Mouse (Mus musculus) duodenum, adult 2 months (tissue): ENCODE measurements around the gene Dpep1. TPM values are rescaled to one million over a fixed set of nuclear protein-coding genes. Genes with fewer than 3 reads are reported as not detected.

Source experiments
- polyA plus RNA-seq: library from polyadenylated mRNA; depleted of rRNA; stranded (reverse); fragments of >200 nt; gene quantifications from 2 replicates; pipeline ENCODE4 v1.2.3, GENCODE M21; 2012; ENCODE audit warnings: low replicate concordance; rRNA removed

Gene Dpep1
- 120 and 652 TPM in 2 replicates for polyA plus RNA-seq

DNA sequence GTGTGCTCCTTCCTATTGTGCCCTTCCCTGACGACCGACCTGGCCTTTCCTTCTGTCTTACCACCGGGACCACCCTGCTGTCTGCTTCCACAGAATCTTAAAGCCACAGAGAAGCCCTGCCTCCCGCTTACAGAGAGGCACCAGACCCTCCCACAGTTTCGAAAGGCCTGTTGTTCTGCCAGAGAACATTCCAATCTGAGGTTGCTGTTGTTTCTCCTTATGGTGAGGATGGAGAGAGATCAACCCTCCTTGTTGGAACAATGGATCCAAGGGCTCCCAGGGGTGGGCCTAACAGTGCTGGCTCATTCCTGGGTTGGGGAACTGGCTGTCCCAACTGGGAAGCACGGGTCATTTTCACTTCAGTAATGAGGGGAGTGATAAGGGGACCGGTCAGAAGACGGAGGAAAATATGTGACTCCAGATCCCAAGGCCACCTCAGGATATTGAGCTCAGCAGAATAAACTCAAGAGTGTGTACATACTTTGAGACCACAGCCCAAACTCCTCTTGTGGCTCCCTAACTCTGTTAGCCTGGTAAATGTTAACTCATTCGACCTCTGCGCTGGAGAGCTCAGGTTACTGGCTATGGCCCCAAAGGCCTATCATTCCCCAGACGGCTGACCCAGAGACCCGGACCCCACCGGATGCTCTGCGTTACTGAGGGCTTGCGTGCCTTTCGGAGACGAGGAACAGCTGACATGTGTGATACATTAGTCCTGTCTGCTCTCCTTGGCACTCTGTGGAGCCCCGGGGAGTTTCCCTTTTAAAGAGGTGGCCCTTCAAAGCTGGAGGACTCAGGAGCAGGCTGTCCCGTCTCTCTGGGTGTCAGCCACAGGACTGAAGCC is at the start of gene Dpep1:
Gene Dpep1, plus strand, starts transcription at position 677 of the 844 bp plus-strand sequence.

DNA sequence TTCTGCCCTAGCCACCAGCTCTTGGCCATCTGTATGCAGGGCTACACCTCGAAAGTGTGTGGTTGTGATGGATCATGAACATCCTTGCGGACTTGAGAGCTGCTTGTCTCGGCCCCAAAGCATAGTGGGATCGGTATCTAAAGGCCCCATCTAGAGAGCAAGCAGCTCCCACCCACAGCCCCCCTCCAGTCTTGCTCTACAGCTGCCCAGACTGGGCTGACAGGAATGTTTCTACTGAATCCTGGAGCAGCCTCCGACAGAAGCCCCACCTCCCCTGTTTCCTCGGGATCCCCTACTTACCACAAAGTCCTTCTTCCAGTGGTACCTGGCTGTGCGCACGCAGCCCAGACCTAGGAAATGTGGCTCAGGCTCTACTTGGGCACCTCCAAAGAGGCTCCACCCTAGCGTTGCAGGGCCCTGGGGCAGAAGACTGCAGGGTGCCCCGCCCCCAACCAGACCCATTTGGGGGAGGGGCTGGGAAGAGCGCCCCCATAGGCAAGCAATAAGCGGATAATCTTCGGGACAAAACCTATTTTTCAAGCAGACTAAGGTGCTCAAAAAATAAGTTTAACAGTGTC is 28.1 kb upstream of the Dpep1 start, which contains the start of gene Sult5a1:
Gene Sult5a1, minus strand, starts transcription at position 428 of the 578 bp plus-strand sequence.

DNA sequence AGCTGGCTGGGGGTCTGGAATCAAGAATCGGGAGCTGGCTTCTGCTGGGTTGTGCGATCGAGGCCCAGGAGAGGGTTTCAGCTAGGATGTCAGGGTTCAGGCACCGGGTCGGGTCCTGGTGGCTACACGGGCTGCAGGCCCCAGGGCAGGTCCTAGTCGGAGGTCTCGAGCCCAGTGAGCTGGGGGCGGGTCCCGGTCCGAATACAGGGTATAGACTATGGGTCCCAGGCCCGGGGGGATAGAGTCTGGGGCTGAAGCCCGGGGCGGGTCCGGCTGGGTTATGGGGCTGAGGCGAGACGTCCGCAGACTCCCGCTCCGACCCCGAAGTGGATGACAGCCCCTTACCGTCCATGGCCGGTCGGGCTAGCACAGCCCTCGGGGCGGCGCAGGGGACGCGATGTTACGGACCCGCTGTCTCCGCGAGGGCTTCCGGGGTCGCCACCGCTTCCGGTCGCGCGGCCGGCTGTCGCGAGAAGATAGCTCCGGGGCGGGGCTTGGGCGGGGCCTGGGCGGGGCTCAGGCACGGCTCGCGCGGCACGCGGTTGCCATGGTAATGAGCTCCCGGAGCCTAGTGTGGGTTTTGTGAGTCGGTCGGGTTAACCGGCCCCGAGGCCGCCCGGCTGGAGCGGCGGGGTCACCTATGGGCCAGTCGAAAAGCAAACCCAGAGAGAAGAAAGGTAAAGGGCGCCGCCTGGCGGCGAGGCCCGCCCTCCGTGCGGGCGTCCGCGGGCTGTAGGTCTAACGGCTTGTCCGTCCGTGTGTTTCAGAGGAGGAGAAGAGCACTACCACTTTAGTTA is 26.5 kb downstream of the Dpep1 start, which contains the start of the genes Chmp1a and Spata33:
Gene Chmp1a, minus strand, starts transcription at position 443 of the 797 bp plus-strand sequence.
Gene Spata33, plus strand, starts transcription at position 512 of the 797 bp plus-strand sequence.

DNA sequence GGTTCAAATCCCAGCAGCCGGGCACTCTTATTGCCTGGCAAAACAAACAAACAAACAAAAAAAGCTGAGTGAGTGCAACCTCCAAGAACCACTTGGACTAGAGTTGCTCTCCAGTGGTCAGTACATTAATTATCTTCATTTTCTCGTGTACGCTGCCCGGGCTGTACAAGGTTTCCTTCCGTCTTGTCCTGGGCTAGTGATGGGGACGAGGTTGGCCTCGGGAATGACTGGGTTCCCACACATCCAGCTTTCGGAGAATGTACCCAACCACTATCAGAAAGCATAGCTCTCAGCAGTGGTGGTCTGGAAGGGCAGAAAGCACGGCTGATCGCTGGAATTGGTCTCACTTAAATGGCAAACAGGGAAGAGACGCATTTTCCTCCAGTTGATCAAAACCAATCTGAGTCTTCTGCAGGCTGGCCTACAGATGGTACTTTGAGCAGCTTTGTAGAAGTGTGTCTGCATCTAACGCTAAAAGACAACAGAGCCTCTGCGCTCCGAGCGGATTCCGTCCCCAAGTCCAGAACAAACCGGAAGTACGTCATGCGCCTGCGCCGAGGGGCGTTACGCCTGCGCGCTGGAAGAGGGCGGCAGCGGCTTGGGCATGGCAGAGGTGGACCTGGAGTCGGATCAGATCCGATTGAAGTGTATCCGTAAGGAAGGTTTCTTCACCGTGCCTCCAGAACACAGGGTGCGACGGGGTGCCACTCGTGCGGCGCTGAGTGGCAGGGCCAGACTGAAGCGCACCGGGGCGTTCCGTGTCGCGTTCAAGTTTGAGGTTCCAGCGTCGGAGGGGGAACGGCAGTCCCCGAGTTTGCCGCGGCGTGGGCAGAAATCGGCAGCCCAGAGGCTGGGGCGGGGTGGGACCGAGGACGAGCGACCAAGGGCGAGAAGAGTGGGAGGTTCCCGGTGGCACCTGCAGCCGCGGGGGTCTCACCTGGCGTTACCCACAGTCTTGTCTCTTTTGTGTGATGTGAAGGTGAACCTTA is 38.5 kb downstream of the Dpep1 start, which contains the start of gene Cdk10:
Gene Cdk10, plus strand, starts transcription at position 565 of the 989 bp plus-strand sequence.

DNA sequence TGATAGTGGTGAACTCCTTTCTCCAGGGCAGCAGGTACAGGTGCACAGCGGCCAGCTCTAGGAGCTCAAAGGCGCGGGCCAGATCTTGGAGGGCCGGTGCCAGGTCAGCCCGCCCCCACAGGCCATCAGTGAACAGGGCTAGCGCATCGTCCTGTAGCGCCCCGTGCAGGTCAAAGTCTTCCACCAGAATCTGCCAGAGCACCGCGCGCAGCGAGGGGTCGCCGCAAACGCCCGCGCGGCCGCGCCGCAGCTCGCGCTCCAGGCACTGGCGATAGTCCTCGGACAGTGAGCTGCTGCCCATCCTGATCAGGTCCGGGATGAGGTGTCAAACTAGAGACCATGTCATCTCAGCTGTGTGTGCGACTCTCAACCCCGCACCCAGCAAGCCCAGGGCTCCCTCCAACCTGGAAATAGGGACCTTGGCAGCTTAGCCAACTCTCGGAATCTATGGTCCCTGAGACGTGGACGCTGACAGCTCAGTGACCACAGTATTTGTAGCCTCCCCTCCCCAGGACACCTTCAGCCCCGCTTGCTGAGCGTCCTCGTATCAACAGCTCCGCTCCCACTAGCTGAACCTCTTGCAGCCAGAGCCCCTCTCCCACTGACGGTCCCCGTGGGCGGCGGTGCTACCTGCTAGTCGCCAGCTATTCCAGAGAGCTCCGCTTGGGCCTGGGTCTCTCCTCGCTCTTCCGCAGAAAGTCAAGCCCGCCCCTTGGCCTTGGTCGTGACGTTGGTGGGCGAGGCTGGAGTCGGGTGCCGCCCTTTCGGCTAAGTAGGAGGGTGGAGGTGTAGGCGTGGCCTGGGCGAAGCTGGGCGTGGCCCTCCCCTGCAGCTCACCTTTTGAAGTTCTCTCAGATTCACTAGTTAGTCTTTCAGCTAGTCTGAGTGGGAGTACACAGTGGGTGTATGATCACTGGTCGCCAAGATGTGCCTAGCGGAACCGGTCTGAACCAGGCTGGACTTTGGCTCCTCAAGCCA is 49.8 kb downstream of the Dpep1 start, which contains the start of gene Spata2l:
Gene Spata2l, minus strand, starts transcription at position 714 of the 978 bp plus-strand sequence.

Other genes with a start within 250 kb of the Dpep1 start
- 34.4 and 43.1 TPM in 2 replicates for gene Ankrd11, start 144.0 kb upstream of the Dpep1 start, polyA plus RNA-seq
- 151 and 211 TPM in 2 replicates for gene Spg7, start 123.3 kb upstream of the Dpep1 start, polyA plus RNA-seq
- 1,912 and 2,891 TPM in 2 replicates for gene Rpl13, start 83.9 kb upstream of the Dpep1 start, polyA plus RNA-seq
- gene Cpne7, start 68.9 kb upstream of the Dpep1 start, polyA plus RNA-seq = 1.0 and 1.5 TPM in 2 replicates
- gene Sult5a1, start 27.9 kb upstream of the Dpep1 start, polyA plus RNA-seq = 0.79 and 2.6 TPM in 2 replicates
- gene Chmp1a, start 26.5 kb downstream of the Dpep1 start, polyA plus RNA-seq = 98.3 and 162 TPM in 2 replicates
- 0.11 and 0.25 TPM in 2 replicates for gene Spata33, start 26.6 kb downstream of the Dpep1 start, polyA plus RNA-seq
- gene Cdk10, start 38.6 kb downstream of the Dpep1 start, polyA plus RNA-seq = 35.7 and 43.0 TPM in 2 replicates
- 8.9 and 20.0 TPM in 2 replicates for gene Spata2l, start 50.0 kb downstream of the Dpep1 start, polyA plus RNA-seq
- gene Zfp276, start 68.0 kb downstream of the Dpep1 start, polyA plus RNA-seq = 26.1 and 27.8 TPM in 2 replicates
- 77.9 and 100 TPM in 2 replicates for gene Vps9d1, start 68.1 kb downstream of the Dpep1 start, polyA plus RNA-seq
- gene Fanca, start 132.3 kb downstream of the Dpep1 start, polyA plus RNA-seq = 19.5 and 32.4 TPM in 2 replicates
- 27.8 and 46.5 TPM in 2 replicates for gene Spire2, start 146.5 kb downstream of the Dpep1 start, polyA plus RNA-seq
- gene Tcf25, start 187.5 kb downstream of the Dpep1 start, polyA plus RNA-seq = 99.9 and 118 TPM in 2 replicates
- gene Mc1r, start 220.9 kb downstream of the Dpep1 start, polyA plus RNA-seq = not detected in 2 replicates
- 7.2 and 15.3 TPM in 2 replicates for gene Tubb3, start 225.2 kb downstream of the Dpep1 start, polyA plus RNA-seq
- gene Def8, start 237.3 kb downstream of the Dpep1 start, polyA plus RNA-seq = 17.8 and 24.0 TPM in 2 replicates